Mouse (Mus musculus): Measurements from ENCODE around the gene Praf2. TPM values are rescaled to one million over a fixed set of nuclear protein-coding genes. Genes with fewer than 3 reads are reported as not detected.
A peak's percentile ranks its signal among the peaks of the same experiment; 100 is the strongest.
"Not testable (repeated sequence)": the region's sequence is repeated elsewhere in the genome, so short reads cannot be mapped to it uniquely, and the experiment has no call there.

Gene Praf2
- total RNA-seq (2021): 10 to 100 TPM; 96.0 to 98.1 TPM
- long read RNA-seq, experiment 1, transcript Praf2-201 (3 exons, 1,339 nt): major isoform, 128 of 135 reads
- long read RNA-seq, experiment 1, partial matches to known transcripts: 1 of 135 reads
- long read RNA-seq, experiment 1, other reads (novel, unspliced or antisense): 6 of 135 reads
- long read RNA-seq, experiment 2, transcript Praf2-201 (3 exons, 1,339 nt): major isoform, 140 of 145 reads
- long read RNA-seq, experiment 2, partial matches to known transcripts: 1 of 145 reads
- long read RNA-seq, experiment 2, other reads (novel, unspliced or antisense): 4 of 145 reads

DNA sequence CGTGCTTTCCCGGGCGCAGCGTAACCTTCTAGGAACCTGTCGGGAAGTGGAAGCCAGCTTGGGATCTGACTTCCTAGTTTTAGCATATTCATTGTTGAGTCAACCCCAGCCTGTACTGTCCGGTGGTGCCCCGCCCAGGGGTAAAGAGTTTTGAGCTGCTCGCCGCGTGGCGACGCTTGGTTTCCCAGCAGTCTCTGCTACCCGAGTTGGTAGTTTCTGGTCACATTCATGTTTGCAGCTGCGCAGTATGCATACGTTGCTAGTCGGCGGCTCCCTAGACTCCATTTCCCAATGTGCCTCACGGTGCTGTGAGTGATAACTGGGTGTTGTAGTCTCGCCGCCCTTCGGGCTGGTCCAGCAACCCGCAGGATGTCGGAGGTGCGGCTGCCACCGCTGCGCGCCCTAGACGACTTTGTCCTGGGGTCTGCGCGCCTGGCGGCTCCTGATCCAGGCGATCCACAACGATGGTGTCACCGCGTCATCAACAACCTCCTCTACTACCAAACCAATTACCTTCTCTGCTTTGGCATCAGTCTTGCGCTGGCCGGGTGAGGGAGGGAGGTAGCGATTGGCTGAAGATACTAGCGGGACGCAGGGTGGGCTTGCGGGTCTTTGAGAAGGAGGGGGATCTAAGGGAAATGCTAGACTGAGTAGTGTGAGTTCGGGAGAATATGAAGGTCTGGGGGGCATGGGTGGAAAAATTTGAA lies at the start of gene Praf2:
TSS of gene Praf2 (plus strand) at position 225 of the 707 bp plus-strand sequence.
- peak; percentile 75 to 87 for DNase-seq (ENCODE audit: low spot score in 2 of 2)

DNA sequence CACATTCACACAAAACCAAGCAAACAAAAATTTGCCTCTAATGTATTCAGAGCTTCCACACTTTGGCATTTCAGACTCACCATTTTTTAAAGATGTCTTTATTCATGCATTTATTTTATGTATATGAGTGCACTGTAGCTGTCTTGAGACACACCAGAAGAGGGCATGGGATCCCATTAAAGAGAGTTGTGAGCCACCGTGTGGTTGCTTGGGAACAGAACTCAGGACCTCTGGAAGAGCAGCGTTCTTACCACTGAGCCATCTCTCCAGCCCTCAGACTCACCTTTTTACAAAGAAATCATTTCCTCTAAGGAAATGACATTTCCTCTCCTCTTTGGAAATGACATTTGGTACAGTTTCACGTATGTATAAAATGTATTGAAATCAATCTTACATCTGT lies 49.3 kb upstream of the Praf2 start:
- DNase-seq (ENCODE audit: low spot score in 2 of 2): no peak

DNA sequence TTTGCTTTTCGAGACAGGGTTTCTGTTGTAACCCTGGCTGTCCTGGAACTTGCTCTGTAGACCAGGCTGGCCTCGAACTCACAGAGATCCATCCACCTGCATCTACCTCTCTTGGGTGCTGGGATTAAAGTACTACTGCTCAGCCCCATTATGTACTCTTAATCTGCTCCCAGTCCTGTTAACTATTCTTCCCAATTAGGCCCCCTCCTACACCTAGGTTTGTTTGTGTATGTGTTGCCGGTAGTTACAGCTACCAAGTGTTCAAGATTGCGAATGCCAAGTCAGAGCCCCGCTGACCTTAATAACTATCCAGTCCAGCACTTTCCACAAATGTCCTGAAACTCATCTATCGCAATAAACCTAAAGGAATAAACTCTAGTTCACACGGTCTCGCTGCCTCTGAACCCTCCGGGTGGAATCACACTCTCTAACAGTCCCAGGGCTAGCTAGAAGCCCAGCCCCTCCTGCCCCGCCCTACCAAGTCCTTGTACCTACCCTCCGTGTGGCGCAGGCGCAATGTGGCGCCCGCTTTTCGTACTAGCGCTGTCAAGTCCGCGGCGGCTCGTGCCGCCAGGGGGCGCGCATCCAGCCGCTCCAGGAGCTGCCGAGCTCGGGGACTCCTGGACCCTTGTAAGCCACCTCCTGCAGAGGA lies 48.7 kb upstream of the Praf2 start:
- peak; percentile 82 to 85 for DNase-seq (ENCODE audit: low spot score in 2 of 2)

DNA sequence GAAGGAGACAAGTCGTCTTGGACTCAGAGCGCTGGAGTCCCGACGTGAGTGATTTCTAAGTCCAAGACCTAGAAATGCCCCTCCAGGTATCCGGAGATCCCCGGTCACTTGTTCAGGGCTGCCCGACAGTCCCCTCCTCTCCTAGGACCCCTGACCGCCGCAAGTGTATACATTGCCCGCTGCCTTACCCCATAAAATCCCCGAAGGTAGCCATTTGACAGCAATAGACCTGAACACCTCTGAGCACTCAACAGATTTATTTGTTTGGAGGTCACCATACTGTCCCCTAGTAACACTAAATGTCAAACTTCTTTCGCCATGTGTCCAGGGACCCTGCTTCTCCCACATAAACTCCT lies 48.2 kb upstream of the Praf2 start:
- DNase-seq (ENCODE audit: low spot score in 2 of 2): no peak

DNA sequence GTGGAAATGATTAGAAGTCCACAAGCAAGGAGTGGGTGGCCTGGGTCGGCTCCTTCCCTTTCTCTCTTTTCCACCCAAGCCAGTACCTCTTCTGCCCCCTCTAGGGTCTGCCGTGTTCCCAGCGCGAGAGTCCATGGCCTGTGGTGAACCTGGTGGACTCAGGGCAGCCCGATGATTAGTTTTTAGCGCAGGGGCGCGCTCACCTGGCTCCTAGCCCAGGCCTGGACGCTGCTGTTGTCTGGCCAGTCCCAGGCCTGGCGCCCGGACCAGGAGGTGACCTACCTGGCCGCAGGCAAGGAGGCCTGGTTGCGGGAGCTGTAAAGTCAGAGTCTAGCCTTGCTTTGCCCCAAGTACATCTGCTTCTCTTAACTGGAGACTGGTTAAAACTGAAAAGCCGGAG lies 47.4 kb upstream of the Praf2 start, which contains the start of gene Magix:
TSS of gene Magix (minus strand) at position 388 of the 400 bp plus-strand sequence.
- no peak for DNase-seq (ENCODE audit: low spot score in 2 of 2)

DNA sequence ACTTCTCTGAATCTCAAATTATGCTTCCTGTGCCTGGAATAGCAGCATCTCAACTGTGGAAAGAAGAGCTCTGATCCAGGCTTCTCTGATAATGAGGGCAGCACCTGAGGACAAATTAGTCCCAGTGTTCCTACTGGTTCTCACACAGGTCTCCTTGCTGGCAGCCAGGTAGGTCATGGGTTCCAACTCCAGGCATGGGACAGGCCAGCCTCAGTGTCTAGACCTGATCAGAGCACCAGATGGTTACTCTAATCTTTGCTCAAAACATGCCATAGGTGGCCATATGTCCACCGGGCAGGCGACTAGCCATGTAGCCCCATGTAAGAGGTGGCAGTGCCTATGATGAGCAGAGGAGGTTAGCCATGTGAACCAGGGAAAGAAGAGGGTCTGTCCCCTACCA lies 39.9 kb upstream of the Praf2 start:
- no peak for DNase-seq (ENCODE audit: low spot score in 2 of 2)

DNA sequence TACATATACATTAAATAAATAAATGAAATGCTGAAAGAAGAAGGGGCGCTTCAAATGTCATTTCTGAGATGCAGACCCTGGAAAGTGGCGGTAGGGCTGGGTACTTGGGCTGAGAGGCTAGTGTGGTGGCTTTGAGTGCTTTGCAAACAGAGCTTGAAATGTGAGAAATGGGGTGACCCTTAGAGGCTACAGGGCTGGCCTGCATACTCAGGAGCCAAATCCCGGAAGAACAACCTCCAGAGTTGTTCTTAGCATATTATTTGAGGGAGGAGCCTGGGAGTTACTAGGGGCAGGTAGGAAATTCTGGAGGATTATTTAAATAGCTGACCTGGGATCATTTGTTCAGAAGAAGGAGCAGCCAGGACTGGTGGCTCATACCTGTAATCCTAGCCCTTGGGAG lies 37.8 kb upstream of the Praf2 start:
- no peak for DNase-seq (ENCODE audit: low spot score in 2 of 2)

DNA sequence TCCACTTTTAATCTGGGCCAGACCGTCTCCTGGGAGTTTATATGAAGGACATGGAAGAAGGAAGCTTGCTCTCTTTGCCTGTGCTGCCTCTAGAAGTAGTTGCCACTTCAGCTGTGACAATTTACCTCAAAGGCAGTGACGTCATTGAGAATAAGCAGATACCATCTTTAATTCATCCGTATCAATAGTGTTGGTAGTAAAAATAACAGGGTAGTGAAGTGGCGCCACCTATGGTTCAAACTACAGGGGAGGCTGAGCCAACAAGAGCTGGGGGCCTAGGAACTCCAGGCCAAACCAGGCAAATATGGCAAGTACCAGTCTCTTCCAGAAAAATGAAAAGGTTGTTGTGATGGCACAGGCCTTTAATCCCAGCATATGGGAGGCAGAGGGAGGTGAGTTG lies 35.4 kb upstream of the Praf2 start:
- peak in 1 of 2 experiments; percentile 34 for DNase-seq (ENCODE audit: low spot score in 2 of 2)

DNA sequence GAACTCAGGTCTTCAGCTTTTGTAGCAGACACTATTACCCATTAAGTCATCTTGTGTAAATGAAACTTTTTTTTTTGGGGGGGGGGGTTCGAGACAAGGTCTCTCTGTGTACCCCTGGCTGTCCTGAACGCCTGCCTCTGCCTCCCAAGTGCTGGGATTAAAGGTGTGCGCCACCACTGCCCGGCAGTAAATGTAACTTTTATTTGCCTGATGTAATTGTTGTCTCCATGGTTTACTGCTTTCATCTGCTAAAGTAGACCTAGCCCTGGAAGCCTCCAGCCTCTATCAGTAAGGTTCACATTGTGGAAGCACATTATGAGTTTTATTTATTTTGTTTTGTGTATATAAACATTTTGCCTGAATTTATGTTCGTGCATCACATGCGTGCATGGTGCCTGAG lies 31.7 kb upstream of the Praf2 start:
- no peak for DNase-seq (ENCODE audit: low spot score in 2 of 2)

DNA sequence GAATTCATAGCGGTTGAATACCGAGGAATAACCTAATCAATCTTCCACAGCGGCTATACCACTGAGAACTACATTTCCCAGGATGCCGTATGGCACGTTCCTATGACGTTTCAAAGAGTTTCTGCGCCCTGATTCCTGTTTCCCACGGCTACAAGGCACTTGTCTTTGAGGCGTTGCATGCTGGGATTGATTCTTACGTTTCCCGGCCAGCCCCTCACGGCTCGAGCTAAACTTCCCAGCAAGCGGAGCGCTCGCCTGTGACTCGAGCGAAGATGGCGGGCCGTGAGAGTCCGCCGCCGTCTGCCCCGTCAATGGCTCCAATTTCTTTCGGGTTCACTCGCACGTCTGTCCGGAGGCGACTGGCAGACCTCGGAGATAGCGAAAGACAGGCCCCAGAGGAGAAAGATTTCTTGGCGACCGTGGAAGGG lies 31.3 kb upstream of the Praf2 start, which contains the start of gene Gpkow:
TSS of gene Gpkow (plus strand) at position 178 of the 428 bp plus-strand sequence.
- peak; percentile 71 to 81 for DNase-seq (ENCODE audit: low spot score in 2 of 2)

DNA sequence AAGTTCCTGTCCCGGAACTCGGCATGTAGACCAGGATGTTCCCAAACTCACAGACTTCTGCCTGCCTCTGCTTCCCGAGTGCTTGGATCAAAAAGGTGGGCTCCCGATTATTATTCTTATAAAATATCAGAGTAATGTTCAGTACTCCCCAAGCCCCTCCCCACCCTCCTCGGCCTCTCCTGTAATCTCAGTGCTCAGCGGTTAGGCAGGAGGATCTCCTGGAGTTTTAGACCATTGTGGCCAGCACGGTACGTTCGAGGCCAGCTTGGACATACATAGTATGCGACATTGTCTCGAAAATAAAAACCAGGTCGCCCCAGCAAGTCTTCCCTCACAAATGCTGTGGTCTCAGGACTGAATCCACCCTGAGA lies 14.5 kb upstream of the Praf2 start:
- not testable (repeated sequence) for DNase-seq (ENCODE audit: low spot score in 2 of 2)

DNA sequence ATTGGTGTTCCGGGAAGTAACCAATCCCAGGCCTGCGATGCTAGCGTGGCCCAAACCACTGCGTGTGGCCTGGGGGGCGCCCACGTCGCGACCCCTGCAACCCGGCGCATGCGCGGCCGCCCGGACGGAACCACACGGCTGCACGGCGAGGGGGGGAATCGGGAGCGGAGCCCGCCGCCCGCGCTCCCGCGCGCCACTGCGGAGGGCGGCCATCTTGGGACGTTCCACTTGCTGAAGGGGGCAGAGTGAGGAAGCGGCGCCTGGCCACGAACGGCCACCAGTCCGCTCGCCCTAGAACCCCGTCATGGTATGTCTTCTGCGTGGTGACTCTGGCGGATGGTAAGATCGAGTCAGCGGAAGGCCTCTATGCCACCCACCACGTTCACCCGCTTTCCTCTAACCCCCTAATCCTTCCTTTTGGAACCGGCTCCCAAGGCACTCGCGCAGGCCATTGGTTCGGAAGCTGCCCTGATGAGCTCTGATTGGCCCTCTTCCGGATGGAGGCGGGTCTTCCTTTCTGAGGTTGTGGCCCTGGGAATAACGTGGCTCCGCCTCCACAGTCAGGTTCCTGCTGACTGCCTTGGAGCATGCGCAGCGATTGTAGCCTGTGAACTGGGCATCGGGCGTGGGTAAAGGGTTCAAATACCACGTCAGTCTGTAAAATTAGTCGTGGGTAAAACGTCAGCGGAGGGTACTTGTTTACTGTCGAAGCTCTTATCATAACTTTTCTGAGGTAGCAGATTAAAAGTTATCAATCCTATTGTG lies 13.9 kb upstream of the Praf2 start, which contains the start of gene Wdr45:
TSS of gene Wdr45 (plus strand) at position 199 of the 765 bp plus-strand sequence.
- DNase-seq (ENCODE audit: low spot score in 2 of 2): peak; percentile 86 to 92

DNA sequence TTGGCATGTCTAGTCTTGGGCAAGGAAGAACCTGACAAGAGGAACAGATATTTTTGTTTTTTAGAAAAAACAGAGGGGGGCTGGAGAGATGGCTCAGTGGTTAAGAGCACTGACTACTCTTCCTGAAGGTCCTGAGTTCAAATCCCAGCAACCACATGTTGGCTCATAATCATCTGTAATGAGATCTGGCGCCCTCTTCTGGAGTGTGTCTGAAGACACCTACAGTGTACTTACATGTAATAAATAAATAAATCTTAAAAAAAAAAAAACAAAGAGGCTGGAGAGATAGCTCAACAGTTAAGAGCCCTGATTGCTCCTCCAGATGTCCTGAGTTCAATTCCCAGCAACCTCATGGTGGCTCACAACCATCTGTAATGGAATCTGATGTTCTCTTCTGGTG lies 12.2 kb upstream of the Praf2 start:
- not testable (repeated sequence) for DNase-seq (ENCODE audit: low spot score in 2 of 2)

DNA sequence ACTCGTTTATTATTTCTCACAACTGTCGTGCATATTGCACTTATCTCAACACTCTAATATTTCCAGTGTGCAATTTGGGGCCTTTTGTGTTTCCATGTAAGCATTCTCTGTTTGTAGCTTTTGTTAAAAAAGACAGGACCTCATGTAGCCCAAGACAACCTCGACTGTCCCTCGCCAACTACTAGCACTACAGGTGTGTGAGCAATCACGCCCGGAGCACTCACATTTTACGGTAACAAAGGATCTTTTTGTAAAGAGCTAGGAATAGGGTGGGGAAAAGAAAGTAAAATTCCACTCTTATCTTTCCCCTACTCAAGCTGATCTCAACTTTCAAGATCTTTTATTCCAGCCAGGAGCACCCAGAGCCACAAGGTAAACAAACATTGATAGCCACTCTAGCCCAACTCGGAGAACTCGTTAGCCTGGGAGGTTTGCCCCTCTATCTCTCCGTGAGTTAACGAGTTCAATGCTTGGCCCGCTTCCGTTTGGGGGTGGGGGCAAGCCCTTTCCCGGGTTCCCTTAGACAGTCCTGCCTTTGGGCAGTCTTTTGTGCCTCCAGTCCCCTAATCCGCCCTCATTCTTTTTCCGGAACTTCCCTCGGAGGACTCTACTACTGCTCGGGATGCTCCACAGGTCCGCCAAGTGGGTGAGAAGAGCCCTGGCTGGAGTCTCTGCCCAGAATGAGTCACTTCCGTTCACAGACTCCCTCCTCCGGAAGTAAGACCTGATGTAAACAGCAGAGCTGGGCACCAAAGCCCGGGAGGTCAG lies 6.5 kb upstream of the Praf2 start, which contains the start of gene Gm45208:
TSS of gene Gm45208 (plus strand) at position 732 of the 768 bp plus-strand sequence.
- peak; percentile 48 to 62 for DNase-seq (ENCODE audit: low spot score in 2 of 2)

DNA sequence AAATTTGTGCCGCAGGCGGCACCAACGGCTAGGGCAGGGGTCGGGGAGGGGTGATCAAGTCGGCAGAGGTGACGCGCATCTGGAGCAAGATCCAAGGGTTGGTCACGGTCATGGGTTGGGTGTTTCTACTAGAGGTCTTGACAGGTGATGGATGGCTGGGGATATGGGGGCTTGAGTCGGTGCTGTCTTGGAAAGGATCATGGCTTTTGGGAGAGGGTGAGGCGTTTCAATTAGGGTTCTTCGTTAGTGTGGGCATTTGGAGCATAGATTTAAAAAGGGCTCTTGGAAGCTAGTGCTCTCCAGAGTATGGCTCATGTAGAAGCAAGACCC lies 6.0 kb upstream of the Praf2 start:
- DNase-seq (ENCODE audit: low spot score in 2 of 2): no peak

DNA sequence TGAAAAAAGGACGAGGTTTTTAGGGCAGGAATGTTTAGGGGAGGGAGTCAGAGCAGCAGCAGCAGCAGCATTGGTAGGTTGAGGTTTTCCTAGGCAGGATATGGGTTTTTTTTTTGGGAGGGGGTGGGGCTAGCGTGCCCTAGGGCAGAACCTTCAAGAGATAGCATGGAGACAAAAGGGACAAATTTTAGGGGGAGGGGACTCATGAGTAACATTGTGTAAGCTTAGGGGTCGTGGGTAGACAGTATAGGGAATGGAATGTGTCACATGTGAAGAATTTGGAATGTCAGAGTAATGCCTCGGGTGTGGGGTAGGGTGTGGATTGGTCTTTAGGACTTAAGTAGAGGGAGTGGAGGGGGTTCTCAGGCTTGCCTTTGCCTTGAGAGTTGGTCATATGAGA lies 5.5 kb upstream of the Praf2 start:
- no peak for DNase-seq (ENCODE audit: low spot score in 2 of 2)

DNA sequence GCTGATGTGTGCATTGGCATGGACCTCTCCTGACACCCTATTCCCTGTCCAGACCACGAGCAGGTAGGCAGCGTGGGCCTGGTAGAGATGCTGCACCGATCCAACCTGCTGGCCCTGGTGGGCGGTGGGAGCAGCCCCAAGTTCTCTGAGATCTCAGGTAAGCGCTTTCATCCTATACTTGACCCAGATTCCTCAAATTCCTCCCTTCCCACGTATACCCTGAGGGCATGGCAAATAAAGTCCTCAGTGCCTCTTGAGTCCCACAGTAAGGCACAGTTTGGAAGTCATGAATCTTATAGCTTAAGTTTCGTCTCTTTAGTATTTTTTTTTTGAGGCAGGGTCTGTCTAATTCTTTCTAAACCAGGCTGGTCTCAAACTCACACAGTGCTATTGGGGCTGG lies 4.1 kb upstream of the Praf2 start:
- DNase-seq (ENCODE audit: low spot score in 2 of 2): no peak

DNA sequence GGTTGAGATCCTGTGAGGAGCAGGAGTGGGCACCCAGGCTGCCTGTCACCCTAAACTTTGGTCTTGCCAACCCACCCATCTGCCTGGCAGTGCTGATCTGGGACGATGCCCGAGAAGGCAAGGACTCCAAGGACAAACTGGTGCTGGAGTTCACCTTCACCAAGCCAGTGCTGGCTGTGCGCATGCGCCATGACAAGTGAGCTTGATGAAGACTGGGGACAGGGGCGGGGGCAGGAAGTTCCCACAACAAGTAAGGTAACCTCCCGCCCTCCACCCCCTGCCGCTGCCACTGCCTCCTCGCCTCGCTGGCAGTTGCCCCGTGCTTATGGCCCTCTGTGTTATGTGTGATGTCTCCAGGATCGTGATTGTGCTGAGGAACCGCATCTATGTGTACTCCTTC lies 2.4 kb upstream of the Praf2 start:
- DNase-seq (ENCODE audit: low spot score in 2 of 2): no peak

DNA sequence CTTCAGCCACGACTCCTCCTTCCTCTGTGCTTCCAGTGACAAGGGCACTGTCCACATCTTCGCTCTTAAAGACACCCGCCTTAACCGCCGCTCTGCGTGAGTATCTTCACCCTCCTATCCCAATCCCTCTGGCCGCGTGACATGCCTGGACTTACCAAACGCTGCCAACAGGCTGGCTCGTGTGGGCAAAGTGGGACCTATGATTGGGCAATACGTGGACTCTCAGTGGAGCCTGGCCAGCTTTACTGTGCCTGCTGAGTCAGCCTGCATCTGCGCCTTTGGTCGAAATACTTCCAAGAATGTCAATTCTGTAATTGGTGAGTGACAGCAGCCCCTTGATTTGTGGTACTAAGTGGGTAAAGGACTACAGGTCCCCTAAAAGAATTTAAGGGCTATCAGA lies 1.1 kb upstream of the Praf2 start:
- no peak for DNase-seq (ENCODE audit: low spot score in 2 of 2)

DNA sequence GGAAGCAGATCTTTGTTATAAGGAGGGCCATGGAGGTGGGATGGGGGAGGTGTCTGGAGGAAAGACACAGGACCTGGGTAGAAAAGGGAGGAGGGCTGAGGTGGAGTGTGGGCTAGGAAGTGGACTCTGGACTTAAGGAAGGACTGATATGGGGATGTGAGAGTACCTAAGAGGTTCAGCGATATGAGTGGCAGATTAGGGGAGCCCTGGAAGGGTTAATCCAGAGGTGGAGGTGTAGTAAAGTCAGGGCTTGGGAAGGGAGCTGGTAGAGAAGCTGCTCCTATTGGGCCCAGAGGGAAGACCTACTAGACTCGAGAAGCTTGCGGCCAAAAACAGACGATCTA lies 655 bp downstream of the Praf2 start:
- no peak for DNase-seq (ENCODE audit: low spot score in 2 of 2)
